Mouse (Mus musculus) intestine, embryonic 16.5 days (tissue): ENCODE data around the gene Uhrf1bp1l. TPM values are rescaled to one million over a fixed set of nuclear protein-coding genes. Genes with fewer than 3 reads are reported as not detected.
A peak's percentile ranks its signal among the peaks of the same experiment; 100 is the strongest.

ENCODE experiments used
- ATAC-seq: fragments of 200-750 bp; cut with Nextera tagmentation; 2 replicates; pipeline ENCODE4 v1.8.0; 2017; ENCODE audit warnings: moderate TSS enrichment, moderate library complexity
- H3K27ac ChIP-seq: fragments of 300-500 bp; sonication (generic); 2 replicates; pipeline ENCODE4 v1.5.1; 2014; ENCODE audit warnings: mild to moderate bottlenecking, low read length
- H3K27me3 ChIP-seq: fragments of 300-500 bp; sonication (generic); replicated peaks from 2 replicates; pipeline ENCODE4 v1.6.1; 2014; ENCODE audit warnings: low read length, control low read depth, mixed read lengths; ENCODE audit not compliant: control insufficient read depth, insufficient read depth
- H3K36me3 ChIP-seq: fragments of 300-500 bp; sonication (generic); 2 replicates; pipeline ENCODE4 v1.6.1; 2014; ENCODE audit warnings: low read length, control low read depth; ENCODE audit not compliant: control insufficient read depth, insufficient read depth
- H3K4me1 ChIP-seq: fragments of 300-500 bp; sonication (generic); 2 replicates; pipeline ENCODE4 v1.6.1; 2014; ENCODE audit warnings: low read length, control low read depth, mixed read lengths; ENCODE audit not compliant: control insufficient read depth, insufficient read depth
- H3K4me2 ChIP-seq: fragments of 300-500 bp; sonication (generic); 2 replicates; pipeline ENCODE4 v1.6.1; 2014; ENCODE audit warnings: low read depth, low read length, control low read depth
- H3K4me3 ChIP-seq: fragments of 300-500 bp; sonication (generic); 2 replicates; pipeline ENCODE4 v1.5.1; 2014; ENCODE audit warnings: mild to moderate bottlenecking, low read length
- H3K9ac ChIP-seq: fragments of 300-500 bp; sonication (generic); 2 replicates; pipeline ENCODE4 v1.6.1; 2014; ENCODE audit warnings: low read depth, low read length
- H3K9me3 ChIP-seq: fragments of 300-500 bp; sonication (generic); 2 replicates; pipeline ENCODE4 v1.6.1; 2016; ENCODE audit warnings: low read length, control low read depth; ENCODE audit not compliant: control insufficient read depth
- WGBS: fragments of 180-500 bp; shearing (Covaris S2); extraction: QIAGEN DNeasy Blood & Tissue Kit; methylation state at CpG from one replicate; pipeline ENCODE4 v1.1.7; 2014; 5-methylcytosine and 5-hydroxymethylcytosine counted together
- polyA plus RNA-seq: library from polyadenylated mRNA; unstranded; fragments of >200 nt; fragmentation: Nextera tagmentation; extraction: Ambion mirVana; gene quantifications from 2 replicates; pipeline ENCODE4 v1.2.1, GENCODE M21; 2015

The Uhrf1bp1l gene
- polyA plus RNA-seq, 1 experiment from 2014 or later, result 19.4 TPM

DNA sequence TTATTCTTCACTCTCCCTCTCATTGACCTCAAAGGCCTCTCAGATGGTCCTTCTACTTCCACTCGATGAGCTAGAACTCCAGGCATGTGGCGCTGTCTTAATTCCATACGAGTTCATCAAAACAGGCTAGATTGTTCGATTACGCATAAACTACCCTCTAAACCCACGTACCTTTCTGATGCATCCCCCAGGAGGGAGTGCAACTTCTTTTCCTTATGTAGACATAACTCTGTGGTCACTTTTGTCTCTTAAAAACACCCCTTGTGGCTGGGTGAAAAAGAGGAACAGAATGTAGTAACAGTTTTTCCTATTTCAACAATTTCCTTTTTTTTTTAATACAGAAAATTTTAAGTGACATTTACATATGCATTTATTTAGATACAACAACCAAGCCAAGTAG, 3.8 kb upstream of the Uhrf1bp1l start:
- Histone ChIP-seq H3K36me3 (no peaks in the 10 kb centered on the region), H3K9ac (no peak overlapping the region), H3K27ac (no peak overlapping the region), H3K27me3 (no peaks in the 10 kb centered on the region), H3K4me3 (no peak overlapping the region), H3K9me3 (no peaks in the 10 kb centered on the region), H3K4me1 (no peaks in the 10 kb centered on the region), H3K4me2 (no peak overlapping the region)
- ATAC-seq, result no peak
- 78% methylated on average over 6 of the region's 6 CpGs for WGBS

DNA sequence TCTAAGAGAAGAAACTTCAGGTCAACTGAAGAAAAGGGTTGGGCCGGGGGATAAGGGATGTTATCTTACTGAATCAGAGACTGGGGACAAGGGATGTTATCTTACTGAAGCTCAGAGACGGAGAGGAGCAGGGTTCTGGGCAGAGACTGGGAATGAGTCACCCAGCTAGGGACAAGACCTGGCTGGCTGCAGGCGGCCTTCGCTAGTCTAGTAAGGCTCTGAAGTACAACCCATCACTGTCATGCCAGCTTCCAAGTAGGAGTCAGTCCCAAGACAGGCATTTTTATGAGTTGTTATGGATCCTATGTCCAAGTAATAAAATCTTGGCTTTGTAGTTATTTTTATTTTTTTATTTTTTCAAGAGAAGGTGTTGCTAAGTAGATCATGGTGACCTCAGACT, 1.5 kb upstream of the Uhrf1bp1l start:
- H3K27ac ChIP-seq, result no peak overlapping the region
- no peaks in the 10 kb centered on the region for H3K27me3 ChIP-seq
- H3K4me2 ChIP-seq, result no peak overlapping the region
- H3K4me1 ChIP-seq, result peaks cover 6% of the 10 kb centered on the region
- H3K9me3 ChIP-seq, result no peaks in the 10 kb centered on the region
- no peaks in the 10 kb centered on the region for H3K36me3 ChIP-seq
- WGBS, result 73% methylated on average over 4 of the region's 4 CpGs
- H3K9ac ChIP-seq, result no peak overlapping the region
- ATAC-seq, result no peak
- H3K4me3 ChIP-seq, result no peak overlapping the region

DNA sequence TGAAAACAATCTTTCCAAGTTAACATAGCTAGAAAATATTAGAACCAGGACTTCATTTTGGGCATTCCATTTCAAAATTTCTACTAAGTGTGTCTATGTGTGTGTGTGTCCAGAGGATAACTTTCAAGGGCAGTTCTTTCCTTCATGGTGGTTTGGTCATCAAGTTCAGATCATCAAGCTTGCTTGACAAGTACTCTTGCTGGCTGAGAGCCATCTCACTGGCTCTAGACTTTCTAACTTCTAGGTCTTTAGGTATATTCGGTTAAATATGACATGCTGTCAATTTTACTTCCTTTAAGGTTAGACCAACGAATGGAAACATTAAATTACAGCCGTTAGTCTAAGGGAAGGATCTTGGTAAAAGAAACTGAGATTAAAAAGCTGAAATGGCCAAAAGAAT, 450 bp upstream of the Uhrf1bp1l start:
- H3K36me3 ChIP-seq, result no peaks in the 10 kb centered on the region
- no peaks in the 10 kb centered on the region for H3K27me3 ChIP-seq
- H3K27ac ChIP-seq, result no peak overlapping the region
- no peaks in the 10 kb centered on the region for H3K9me3 ChIP-seq
- H3K4me3 ChIP-seq, result peak overlapping the region; percentile 95
- peak overlapping the region; percentile 58 for H3K4me2 ChIP-seq
- H3K9ac ChIP-seq, result no peak overlapping the region
- peaks cover 6% of the 10 kb centered on the region for H3K4me1 ChIP-seq
- ATAC-seq, result no peak
- 24% methylated on average over 3 of the region's 3 CpGs for WGBS

DNA sequence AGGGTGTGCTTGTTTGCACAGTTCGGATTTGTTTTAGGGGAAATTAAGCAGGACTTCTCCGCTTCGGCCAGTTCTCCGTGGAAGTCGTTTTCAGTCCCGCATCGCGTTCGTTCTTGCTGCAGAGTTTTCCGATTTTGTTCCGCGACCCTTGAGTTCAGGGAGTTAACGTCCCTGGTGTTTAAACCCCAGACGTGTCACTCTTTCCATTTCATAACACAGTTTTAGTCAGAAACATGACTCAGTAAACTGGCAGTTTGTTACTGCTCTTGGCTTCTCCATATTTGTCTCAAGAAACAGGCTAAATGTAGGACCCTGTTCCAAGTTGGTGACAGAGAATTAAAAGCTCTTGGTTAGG, 852 bp downstream of the Uhrf1bp1l start:
- 0% methylated on average over 14 of the region's 14 CpGs for WGBS
- peaks cover 6% of the 10 kb centered on the region for H3K4me1 ChIP-seq
- no peaks in the 10 kb centered on the region for H3K27me3 ChIP-seq

DNA sequence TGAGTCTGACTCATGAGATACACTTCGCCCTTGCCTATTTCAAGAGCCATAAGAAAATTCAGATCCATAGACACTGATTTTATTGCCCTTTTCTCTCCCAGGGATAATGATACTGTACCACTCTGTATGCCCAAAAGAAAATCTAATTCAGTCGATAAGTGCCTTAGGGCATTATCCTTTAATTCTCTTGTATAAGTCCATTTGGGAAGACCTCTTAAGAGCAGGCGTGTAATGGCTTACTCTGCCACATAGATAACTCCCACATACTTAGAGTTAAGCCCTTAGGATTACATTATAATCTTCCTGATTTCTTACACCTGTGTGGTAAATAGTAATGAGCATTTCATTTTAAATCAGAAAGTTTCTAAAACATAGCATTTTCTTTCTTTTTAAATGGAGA, 1.8 kb downstream of the Uhrf1bp1l start:
- no peaks in the 10 kb centered on the region for H3K9me3 ChIP-seq
- H3K27me3 ChIP-seq, result no peaks in the 10 kb centered on the region
- H3K4me2 ChIP-seq, result no peak overlapping the region
- H3K4me3 ChIP-seq, result no peak overlapping the region
- H3K9ac ChIP-seq, result no peak overlapping the region
- no peak for ATAC-seq
- no peak overlapping the region for H3K27ac ChIP-seq
- 70% methylated on average over 3 of the region's 3 CpGs for WGBS
- no peaks in the 10 kb centered on the region for H3K36me3 ChIP-seq
- H3K4me1 ChIP-seq, result peaks cover 6% of the 10 kb centered on the region

More for the DNA sequence above, 852 bp downstream of the Uhrf1bp1l start:
- Histone ChIP-seq H3K36me3 (no peaks in the 10 kb centered on the region), H3K4me2 (peak overlapping the region; percentile 73), H3K27ac (peak overlapping the region; percentile 88), H3K4me3 (peak overlapping the region; percentile 95), H3K9ac (peak overlapping the region; percentile 91), H3K9me3 (no peaks in the 10 kb centered on the region)
- no peak for ATAC-seq

DNA sequence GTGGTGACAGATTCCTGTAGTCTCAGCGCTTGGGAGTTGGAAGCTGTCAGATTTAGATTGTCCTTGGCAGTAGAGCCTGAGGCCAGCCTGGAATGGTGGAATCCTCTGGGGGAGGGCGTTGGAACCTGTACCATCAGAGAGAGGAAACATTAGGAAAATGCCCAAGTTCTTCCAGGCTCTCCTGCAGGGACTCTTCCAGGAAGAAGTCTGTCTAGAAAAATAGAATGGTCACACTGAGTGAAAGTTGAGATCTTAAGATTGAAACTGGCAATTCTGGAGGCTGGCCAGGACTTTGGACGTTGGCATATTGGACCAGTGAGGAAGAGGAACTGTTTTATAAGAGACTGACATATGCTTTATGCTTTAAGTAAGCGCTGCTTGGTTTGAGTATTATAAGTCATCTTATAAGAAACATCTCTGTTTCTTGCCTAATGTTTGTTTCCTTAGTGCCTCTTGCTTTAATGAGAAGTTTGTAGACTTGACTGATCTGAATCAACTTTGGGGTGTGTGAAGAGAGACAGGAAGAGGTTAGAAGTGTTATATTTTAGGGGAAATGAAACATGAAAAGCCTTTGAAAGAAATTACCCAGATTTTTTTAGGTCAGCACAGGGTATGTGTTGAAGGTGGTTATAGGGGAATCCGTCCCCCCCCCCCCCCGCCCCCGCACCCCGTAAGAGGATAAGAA, 2.6 kb downstream of the Uhrf1bp1l start:
- no peak for ATAC-seq
- Histone ChIP-seq H3K27ac (no peak overlapping the region), H3K4me1 (peaks cover 6% of the 10 kb centered on the region), H3K9ac (no peak overlapping the region), H3K4me2 (no peak overlapping the region), H3K27me3 (no peaks in the 10 kb centered on the region), H3K9me3 (no peaks in the 10 kb centered on the region), H3K4me3 (no peak overlapping the region), H3K36me3 (no peaks in the 10 kb centered on the region)
- 86% methylated on average over 8 of the region's 8 CpGs for WGBS

DNA sequence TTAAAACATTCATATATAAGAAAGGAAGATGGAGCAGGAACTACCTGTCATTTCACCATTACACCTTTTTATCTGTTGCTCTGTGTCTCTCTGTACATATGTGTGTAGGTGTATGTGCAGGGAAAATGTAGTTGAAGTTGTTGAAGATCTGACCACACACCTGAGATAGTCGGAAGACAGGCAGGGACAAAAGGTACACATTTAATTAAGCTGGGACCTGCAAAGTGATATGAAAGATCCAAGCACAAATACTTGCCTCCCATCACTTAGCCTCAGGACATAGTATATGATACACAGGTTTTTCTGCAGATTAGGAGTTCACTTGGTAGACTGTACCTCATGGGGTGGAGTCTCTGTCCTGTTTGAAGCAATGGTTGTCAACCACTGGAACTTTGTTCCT, 3.1 kb downstream of the Uhrf1bp1l start:
- no peak overlapping the region for H3K4me2 ChIP-seq
- WGBS, result 94% methylated on average over 1 of the region's 1 CpGs
- no peak overlapping the region for H3K4me3 ChIP-seq
- no peak overlapping the region for H3K9ac ChIP-seq
- peaks cover 6% of the 10 kb centered on the region for H3K4me1 ChIP-seq
- no peak for ATAC-seq
- no peaks in the 10 kb centered on the region for H3K36me3 ChIP-seq
- H3K27ac ChIP-seq, result no peak overlapping the region
- no peaks in the 10 kb centered on the region for H3K27me3 ChIP-seq
- no peaks in the 10 kb centered on the region for H3K9me3 ChIP-seq

DNA sequence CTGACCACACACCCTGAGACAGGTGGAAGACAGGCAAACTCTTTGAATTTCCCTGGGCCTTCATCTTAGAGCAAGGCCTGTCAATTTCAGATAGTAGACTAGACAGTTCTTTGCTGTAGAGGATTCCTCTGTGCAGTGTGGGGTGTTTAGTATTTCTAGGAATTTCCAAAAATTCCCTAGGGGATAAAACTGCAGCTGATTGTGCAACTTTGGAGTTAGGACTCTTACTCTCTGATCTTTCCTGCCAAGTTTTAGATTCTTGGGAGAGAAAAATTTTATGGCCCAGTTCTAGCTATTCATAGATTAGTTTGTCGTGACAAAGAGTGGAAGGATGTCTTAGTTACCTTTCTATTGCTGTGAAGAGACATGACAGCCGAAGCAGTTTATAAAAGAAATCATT, 3.8 kb downstream of the Uhrf1bp1l start:
- Histone ChIP-seq H3K27ac (no peak overlapping the region), H3K9me3 (no peaks in the 10 kb centered on the region), H3K4me3 (no peak overlapping the region), H3K4me2 (no peak overlapping the region), H3K36me3 (no peaks in the 10 kb centered on the region), H3K27me3 (no peaks in the 10 kb centered on the region), H3K9ac (no peak overlapping the region), H3K4me1 (peaks cover 6% of the 10 kb centered on the region)
- 78% methylated on average over 2 of the region's 2 CpGs for WGBS
- no peak for ATAC-seq

DNA sequence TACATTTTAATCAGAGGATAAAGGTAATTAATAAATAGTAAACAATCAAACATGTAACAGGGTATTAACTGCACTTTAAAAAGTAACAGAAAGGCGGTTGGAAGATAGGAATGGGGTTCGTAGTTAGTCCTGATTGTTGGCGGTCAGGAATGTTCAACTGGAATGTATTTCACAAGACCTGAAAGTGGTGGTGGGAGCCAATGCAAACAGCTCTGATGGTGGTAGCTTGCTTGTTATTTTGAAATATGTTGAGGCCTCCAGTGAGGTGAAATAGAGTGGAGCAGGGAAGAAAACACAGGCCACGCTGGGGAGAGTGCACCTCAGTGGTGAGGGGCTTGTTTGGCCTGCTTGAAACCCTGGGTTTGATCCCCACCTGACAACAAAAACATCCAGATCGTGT, 6.3 kb downstream of the Uhrf1bp1l start:
- H3K4me1 ChIP-seq, result peaks cover 6% of the 10 kb centered on the region
- H3K4me3 ChIP-seq, result no peak overlapping the region
- WGBS, result 82% methylated on average over 5 of the region's 5 CpGs
- ATAC-seq, result no peak
- no peaks in the 10 kb centered on the region for H3K27me3 ChIP-seq
- no peak overlapping the region for H3K4me2 ChIP-seq
- H3K36me3 ChIP-seq, result no peaks in the 10 kb centered on the region
- H3K9me3 ChIP-seq, result no peaks in the 10 kb centered on the region
- no peak overlapping the region for H3K27ac ChIP-seq
- H3K9ac ChIP-seq, result no peak overlapping the region

DNA sequence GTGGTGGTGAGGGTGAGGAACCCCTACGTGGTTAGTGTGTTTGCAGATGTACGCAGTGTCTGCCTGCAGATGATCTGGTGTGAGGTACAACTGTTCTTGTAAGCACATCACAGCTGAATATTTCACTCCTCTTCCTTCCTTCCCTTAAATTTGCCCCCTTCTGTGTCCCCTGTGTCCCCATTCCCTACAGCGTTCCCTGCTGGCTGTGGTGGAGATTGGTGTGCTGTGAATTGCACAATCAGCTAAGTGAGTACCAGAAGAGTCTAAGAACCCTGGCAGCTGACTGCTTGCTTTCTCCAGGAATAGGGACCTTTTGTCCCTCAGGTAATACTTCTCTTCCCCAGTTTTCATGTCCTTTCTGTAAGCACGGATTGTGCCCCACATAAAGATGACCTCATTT, 10.4 kb downstream of the Uhrf1bp1l start:
- no peak overlapping the region for H3K9ac ChIP-seq
- H3K27me3 ChIP-seq, result no peaks in the 10 kb centered on the region
- H3K4me1 ChIP-seq, result no peaks in the 10 kb centered on the region
- no peak for ATAC-seq
- no peak overlapping the region for H3K4me2 ChIP-seq
- H3K36me3 ChIP-seq, result no peaks in the 10 kb centered on the region
- H3K9me3 ChIP-seq, result no peaks in the 10 kb centered on the region
- H3K27ac ChIP-seq, result no peak overlapping the region
- WGBS, result 88% methylated on average over 4 of the region's 4 CpGs
- H3K4me3 ChIP-seq, result no peak overlapping the region
